In genomic region chr6:121472273-121472672, GRCm38 (mm10) we compare ENCODE assay signal across 18 mouse cellular contexts. TPM values are rescaled to one million over a fixed set of nuclear protein-coding genes. Genes with fewer than 3 reads are reported as not detected.
A peak's percentile ranks its signal among the peaks of the same experiment; 100 is the strongest.
DNase-seq lines count a peak whose midpoint lies in the region; ATAC-seq and TF ChIP-seq lines count a peak whose summit lies in the region.
"Had no signal": no experiment of that assay in that cellular context is flagged by ENCODE, and none has a peak within 500 bp of the region (broad histone marks: within the 10 kb centered on the region; RNA-seq: fewer than 3 reads in every experiment).

No protein-coding gene starts in this region.

- H3K27ac ChIP-seq in left cerebral cortex, adult 2 months: peak overlapping the region; percentile 97
- 0 out of 2 replicates have a peak overlapping the region, but pooled peaks have one; percentile 94 for H3K27ac ChIP-seq in hindbrain, embryonic 14.5 days
- H3K27ac ChIP-seq in midbrain, embryonic 15.5 days: peak overlapping the region; percentile 96; the same call in 1 of the 2 replicates
- H3K27ac ChIP-seq: embryonic facial prominence, embryonic 12.5 days; limb, embryonic 10.5 days; liver, embryonic 13.5 days; stomach, postnatal 0 days had no signal

- WGBS in hindbrain, embryonic 14.5 days: 31% methylated on average over 5 of the region's 5 CpGs
- WGBS in midbrain, embryonic 15.5 days: 24% methylated on average over 5 of the region's 5 CpGs

- H3K27me3 ChIP-seq in hindbrain, embryonic 14.5 days (ENCODE audit: control insufficient read depth, insufficient read depth, low read length): peaks cover 4% of the 10 kb centered on the region; the same call in 1 of the 2 replicates
- no peaks in the 10 kb centered on the region for H3K27me3 ChIP-seq in midbrain, embryonic 15.5 days (replicated peaks)

- peak overlapping the region; percentile 62 for H3K4me3 ChIP-seq in left cerebral cortex, adult 2 months
- H3K4me3 ChIP-seq in hindbrain, embryonic 14.5 days (replicated peaks; ENCODE audit: low read length): peak overlapping the region; percentile 71
- peak overlapping the region; percentile 78 for H3K4me3 ChIP-seq in midbrain, embryonic 15.5 days
- H3K4me3 ChIP-seq: limb, embryonic 10.5 days; liver, embryonic 13.5 days had no signal

- no peak for DNase-seq in left cerebral cortex, adult 2 months (ENCODE audit: extremely low spot score in 1 of 2, low spot score in 2 of 2)
- DNase-seq in left cerebral cortex, postnatal 4 days: no peak
- DNase-seq in hindbrain, embryonic 14.5 days (ENCODE audit: low spot score): no peak
- DNase-seq in gastrocnemius, postnatal 14 days: no peak
- DNase-seq in ovary, postnatal 36 days (ENCODE audit: low spot score): no peak
- DNase-seq: kidney, adult 2 months; kidney, postnatal 36 days; thymus, postnatal 14 days had no signal

- H3K36me3 ChIP-seq in hindbrain, embryonic 14.5 days (replicated peaks; ENCODE audit: control insufficient read depth, insufficient read depth): no peaks in the 10 kb centered on the region
- no peaks in the 10 kb centered on the region for H3K36me3 ChIP-seq in midbrain, embryonic 15.5 days (replicated peaks)
- H3K36me3 ChIP-seq: embryonic facial prominence, embryonic 12.5 days; limb, embryonic 10.5 days; liver, embryonic 13.5 days had no signal

- no peak for TF ChIP-seq CTCF in left cerebral cortex, adult 2 months (IDR thresholded peaks at IDR 0.05)

- intact Hi-C loops in left cerebral cortex, adult 2 months (cut with DNase I): loop anchor here (1.0 kb wide), 1 partner anchor 79 kb away; no protein-coding TSS in a partner anchor
- intact Hi-C loops in left cerebral cortex, postnatal 4 days (cut with DNase I): no loop called here
- intact Hi-C loops in gastrocnemius, postnatal 14 days (cut with DNase I; ENCODE audit: low total_unique reads): no loop called here

- H3K4me2 ChIP-seq in hindbrain, embryonic 14.5 days (replicated peaks): peak overlapping the region; percentile 65
- H3K4me2 ChIP-seq in midbrain, embryonic 15.5 days: peak overlapping the region; percentile 69
- H3K4me2 ChIP-seq: heart, embryonic 11.5 days; liver, embryonic 13.5 days had no signal

- H3K4me1 ChIP-seq in hindbrain, embryonic 14.5 days (replicated peaks; ENCODE audit: control insufficient read depth, insufficient read depth, low read length): peaks cover 45% of the 10 kb centered on the region
- peaks cover 36% of the 10 kb centered on the region for H3K4me1 ChIP-seq in midbrain, embryonic 15.5 days

- ATAC-seq in hindbrain, embryonic 14.5 days (ENCODE audit: low FRiP score): no peak
- ATAC-seq in midbrain, embryonic 15.5 days (replicated peaks): no peak
- ATAC-seq in megakaryocyte progenitor cell, adult 5-6 weeks (replicated peaks; ENCODE audit: poor library complexity): no peak

- H3K9me3 ChIP-seq in hindbrain, embryonic 14.5 days (ENCODE audit: control insufficient read depth, low read length): no peaks in the 10 kb centered on the region
- no peaks in the 10 kb centered on the region for H3K9me3 ChIP-seq in midbrain, embryonic 15.5 days
- H3K9me3 ChIP-seq: embryonic facial prominence, embryonic 12.5 days; limb, embryonic 10.5 days; liver, embryonic 13.5 days had no signal

- H3K9ac ChIP-seq in hindbrain, embryonic 14.5 days: peak overlapping the region; percentile 89
- peak overlapping the region; percentile 93 for H3K9ac ChIP-seq in midbrain, embryonic 15.5 days
- H3K9ac ChIP-seq: embryonic facial prominence, embryonic 12.5 days; liver, embryonic 13.5 days had no signal

RNA-seq across cellular contexts. Expression of gene Iqsec3, which starts 1.2 kb away (rescaled TPM):
- 100 to 1,000 TPM; 116 to 121 TPM for total RNA-seq in left cerebral cortex, adult 2 months (2021)
- total RNA-seq in left cerebral cortex, postnatal 4 days (2021): 10 to 100 TPM; 34.3 to 38.9 TPM
- 17.3 and 19.7 TPM in 2 replicates for polyA plus RNA-seq in hindbrain, embryonic 14.5 days (2014; fragmentation: Nextera tagmentation; extraction: Ambion mirVana)
- polyA plus RNA-seq in midbrain, embryonic 15.5 days (2015; fragmentation: Nextera tagmentation; extraction: Ambion mirVana): 12.4 and 13.7 TPM in 2 replicates
- total RNA-seq in megakaryocyte progenitor cell, adult 5-6 weeks (2015): not detected in 2 replicates
- not detected in 2 replicates for total RNA-seq in megakaryocyte progenitor cell, adult 5-6 weeks (2017)
- total RNA-seq in gastrocnemius, postnatal 14 days (2021): 1 to 10 TPM; 1.9 to 2.5 TPM
- total RNA-seq: hematopoietic stem cell, adult 5-6 weeks; megakaryocyte-erythroid progenitor cell, adult 5-6 weeks had no signal
- polyA plus RNA-seq: liver, embryonic 13.5 days; lung, postnatal 0 days had no signal

Comparison
In these comparisons a context has a peak if more than half of its experiments do, and no peak if none do; other contexts are left out.
1. RNA of gene Iqsec3, which starts 1.2 kb away (total RNA-seq): 116 to 121 TPM in left cerebral cortex, adult 2 months and 34.3 to 38.9 TPM in left cerebral cortex, postnatal 4 days; 1.9 to 2.5 TPM in gastrocnemius, postnatal 14 days and not detected in megakaryocyte progenitor cell, adult 5-6 weeks; every median in the first group is over 4 times any median in the second.
2. Peak in every context shown above with its lines, with median percentiles within 50 percentile points of each other: H3K27ac ChIP-seq and H3K4me3 ChIP-seq.